Mouse (Mus musculus) right cerebral cortex, postnatal 10 days (tissue): ENCODE measurements around the gene Tifab.

ENCODE experiments used
- DNase-seq, 2 experiments: peaks; one replicate each; pipeline ENCODE4 v3.0.0; 2021; ENCODE audit warnings: low spot score in 2 of 2

The Tifab gene

GRCm38 (mm10) chr13:56176310-56176709 is 2.4 kb downstream of the Tifab start:
- no peak for DNase-seq

DNA sequence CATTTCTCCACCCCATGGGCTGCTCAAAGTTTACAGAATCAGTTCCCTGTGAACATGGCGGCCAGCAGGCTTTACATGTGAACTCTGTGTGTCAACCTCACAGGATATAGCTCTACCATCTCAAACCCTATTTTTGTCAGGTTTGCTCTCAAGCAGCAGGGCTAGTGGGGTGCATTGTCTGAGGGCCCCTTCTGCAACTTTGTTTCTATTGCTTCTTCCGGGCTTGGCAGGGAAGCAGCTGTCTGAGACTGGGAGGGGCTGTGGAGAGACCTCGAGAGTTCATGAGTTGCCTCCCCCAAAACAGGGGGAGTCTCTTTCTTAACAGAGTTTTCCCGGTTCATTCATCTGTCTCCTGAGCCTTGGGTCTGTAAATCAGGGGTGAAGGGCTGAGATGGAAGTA is 2.8 kb downstream of the Tifab start:
- no peak for DNase-seq

GRCm38 (mm10) chr13:56172901-56173545 is 5.7 kb downstream of the Tifab start:
- no peak for DNase-seq

DNA sequence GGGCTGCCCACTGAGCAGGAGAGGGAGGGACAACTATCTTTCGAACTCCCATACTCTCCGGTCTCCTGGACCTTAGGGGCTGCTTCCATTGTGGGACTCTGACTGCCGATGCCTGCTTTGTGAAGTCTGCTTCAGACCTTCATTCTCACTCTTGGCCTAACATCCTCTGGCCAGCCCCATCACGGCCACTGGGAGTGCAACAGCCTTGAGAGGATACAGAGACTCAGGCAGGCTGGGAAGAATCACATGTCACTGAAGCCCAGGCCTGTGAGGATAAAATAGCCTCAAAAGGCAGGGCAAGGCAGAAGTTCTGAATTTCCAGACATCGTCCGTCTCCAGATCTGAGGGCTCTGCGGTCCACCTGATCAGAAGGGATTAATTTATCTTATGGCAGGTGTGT is 6.6 kb downstream of the Tifab start:
- DNase-seq, result no peak

DNA sequence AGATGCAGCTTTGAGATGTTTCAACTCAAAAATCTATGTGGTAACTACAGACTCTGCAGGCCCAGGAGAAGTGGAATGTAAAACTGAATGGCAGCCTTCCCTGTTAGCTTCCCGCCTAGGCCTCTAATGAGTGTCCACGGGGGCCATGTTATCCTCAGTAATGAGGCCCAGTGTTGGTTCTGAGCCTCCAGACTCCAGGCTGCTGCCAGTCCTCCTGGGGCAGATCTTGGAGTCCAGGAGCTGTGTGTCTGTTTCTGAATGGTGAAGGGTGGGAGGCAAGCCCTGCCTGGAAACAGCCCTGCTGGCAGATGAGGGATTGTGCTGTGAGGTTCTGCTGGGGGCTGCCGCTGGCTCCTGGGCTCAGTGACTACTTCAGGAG is 10.3 kb downstream of the Tifab start:
- peak; percentile 33 for DNase-seq

GRCm38 (mm10) chr13:56167446-56168402 is 11.0 kb downstream of the Tifab start:
- peak in 1 of 2 experiments; percentile 36 for DNase-seq

GRCm38 (mm10) chr13:56165561-56165960 is 13.1 kb downstream of the Tifab start:
- no peak for DNase-seq

DNA sequence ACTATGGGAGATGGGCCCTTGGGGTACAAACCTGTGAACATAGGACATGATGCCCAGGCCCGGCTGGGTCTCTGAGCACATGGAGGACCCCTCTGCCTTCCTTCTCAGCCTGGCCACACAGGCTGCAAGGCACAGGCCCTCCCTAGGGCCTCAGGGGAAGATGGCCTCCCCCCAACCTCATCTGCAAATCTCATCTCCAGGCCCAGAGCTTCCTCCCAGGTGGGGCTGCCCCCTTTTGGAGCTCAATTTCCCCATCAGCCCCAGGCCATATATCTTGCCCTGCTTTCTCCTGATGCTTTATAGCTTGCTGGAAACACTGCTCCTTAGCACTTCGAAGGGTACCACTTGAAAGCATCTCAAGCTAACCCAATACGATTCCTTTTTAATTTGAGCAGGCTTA is 14.3 kb downstream of the Tifab start:
- DNase-seq, result no peak

DNA sequence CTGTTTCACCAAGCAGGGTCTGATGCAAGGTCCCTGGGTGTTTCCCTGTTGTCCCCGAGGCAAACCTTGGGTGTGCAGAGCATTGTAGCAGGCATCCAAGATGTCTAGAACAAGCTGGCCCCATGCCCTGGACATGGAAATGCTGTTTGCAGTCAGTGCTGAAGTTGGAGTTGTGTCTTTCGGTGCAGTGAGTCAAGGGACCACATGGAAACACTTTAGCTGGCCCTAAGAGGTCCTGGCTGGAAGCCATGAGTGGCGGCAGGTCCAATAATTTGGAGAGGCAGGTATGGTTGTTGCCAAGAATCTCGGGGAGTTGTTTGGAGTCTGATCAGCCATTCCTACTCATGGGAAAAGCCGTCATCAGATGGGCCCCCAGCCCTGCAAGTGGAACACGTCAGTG is 14.9 kb downstream of the Tifab start:
- no peak for DNase-seq

GRCm38 (mm10) chr13:56162859-56163258 is 15.8 kb downstream of the Tifab start:
- DNase-seq, result no peak

DNA sequence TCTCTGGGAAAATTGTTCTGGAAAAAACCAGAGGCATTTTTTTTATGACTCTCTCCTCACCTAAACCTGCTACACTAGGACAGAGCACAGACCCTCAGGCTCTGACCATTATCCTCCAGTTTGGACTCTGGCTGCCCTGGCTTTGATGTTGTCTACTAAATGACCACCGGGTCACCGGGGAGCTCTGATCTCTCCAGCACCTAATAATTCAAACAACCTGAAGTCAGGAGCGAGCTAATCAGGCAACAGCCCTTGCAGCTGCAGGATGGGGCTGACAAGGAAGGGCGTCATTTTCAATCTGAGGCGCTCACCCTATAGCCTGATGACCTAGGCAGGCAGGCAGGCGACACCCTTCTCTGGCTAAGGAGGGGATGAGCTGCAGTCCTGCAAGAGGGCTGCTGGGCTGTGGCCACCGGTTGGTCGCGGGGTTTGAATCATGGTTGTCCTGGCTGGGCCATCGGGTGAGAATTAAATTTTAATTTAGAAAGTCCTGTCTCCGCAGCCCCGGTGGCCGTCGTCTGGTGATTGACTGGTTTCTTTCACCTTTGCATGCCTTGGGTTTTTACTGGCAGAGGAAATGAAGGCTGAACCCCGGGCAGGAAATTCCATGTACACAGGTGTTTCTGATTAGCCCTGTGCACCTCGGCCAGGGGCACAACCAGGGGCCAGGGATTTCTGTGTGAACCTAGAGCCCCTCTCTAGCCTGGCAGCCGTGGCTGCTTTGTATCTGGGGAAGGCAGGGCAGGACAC is 18.9 kb downstream of the Tifab start:
- no peak for DNase-seq

DNA sequence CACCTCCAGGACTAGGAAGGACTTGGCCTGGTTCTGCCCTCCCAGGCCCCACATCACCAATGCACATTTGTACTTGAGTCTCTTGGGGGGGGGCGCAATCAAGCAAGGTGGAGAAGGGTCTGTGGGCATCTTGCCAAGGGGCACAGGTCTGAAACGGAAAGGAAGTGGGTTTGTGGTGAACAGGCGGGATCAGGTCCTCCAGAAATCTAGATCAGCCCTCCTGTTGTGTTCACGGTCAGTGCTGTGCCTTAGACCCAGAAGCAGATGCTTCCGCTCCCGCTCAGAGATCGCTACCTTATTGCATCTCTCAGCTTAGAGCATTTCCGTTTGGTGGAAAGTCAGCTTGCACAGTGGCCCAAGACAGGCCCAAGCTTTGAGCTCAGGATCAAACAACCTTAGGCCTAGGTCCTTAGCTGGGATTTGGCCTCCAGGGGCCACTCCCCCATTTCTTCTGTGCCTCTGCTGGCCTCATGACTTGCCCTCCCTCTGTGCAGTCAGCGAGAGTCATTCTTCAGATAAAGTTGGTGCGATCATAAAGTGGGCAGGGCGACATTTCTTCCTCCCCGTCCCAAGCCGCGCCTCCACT is 19.6 kb downstream of the Tifab start:
- no peak for DNase-seq

- DNase-seq, result no peak
Measured at GRCm38 (mm10) chr13:56155671-56156070, 23.0 kb downstream of the Tifab start.

DNA sequence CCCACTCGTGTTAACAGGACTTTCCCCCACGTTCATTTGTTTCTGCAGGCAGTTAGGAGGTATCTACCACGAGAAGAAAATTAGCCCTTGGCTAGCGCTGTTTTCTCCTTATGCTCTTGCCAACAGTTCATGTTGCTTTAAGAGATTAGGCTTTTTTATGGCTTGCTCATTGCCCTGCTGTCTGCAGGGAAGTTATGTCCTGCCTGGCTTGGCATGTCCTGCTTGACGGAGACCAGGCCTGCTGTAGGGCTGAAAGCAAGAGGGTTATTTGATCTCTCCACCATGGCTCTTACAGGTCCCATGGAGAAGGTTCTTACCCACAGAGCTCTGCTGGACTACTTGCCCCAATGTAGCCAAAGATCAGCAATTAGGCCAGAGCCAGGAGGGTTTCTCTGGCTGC is 23.6 kb downstream of the Tifab start:
- DNase-seq, result no peak

DNA sequence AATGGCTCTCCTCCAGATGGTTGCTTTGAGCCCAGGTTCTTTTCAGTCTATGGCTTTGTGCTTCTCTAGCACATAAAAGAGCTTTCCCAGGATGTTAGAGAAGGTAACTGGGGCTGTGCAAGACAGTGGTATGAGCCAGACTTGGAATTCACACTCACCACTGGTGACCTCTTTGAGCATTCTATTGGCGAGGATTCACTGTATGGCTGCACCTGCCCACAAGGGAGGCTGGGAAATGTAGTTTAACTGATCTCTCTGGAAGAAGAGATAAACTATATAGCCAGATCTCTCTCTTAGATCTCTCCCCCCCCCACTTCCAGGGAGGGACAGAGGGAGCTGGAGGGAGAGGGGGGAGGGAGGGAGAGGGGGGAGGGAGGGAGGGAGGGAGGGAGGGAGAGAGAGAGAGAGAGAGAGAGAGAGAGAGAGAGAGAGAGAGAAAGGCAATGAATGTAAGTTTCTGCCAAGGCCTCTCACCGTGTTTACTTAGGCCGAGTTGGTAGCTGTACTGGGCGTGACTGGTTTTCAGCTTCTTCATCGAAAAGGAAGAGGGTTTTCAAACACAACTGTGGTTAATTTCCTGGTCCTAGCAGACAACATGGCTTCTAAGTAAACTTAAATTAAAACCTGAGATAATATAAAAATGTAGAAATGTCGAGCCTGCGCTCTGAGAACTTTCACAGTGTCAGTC is 25.8 kb downstream of the Tifab start:
- no peak for DNase-seq

DNA sequence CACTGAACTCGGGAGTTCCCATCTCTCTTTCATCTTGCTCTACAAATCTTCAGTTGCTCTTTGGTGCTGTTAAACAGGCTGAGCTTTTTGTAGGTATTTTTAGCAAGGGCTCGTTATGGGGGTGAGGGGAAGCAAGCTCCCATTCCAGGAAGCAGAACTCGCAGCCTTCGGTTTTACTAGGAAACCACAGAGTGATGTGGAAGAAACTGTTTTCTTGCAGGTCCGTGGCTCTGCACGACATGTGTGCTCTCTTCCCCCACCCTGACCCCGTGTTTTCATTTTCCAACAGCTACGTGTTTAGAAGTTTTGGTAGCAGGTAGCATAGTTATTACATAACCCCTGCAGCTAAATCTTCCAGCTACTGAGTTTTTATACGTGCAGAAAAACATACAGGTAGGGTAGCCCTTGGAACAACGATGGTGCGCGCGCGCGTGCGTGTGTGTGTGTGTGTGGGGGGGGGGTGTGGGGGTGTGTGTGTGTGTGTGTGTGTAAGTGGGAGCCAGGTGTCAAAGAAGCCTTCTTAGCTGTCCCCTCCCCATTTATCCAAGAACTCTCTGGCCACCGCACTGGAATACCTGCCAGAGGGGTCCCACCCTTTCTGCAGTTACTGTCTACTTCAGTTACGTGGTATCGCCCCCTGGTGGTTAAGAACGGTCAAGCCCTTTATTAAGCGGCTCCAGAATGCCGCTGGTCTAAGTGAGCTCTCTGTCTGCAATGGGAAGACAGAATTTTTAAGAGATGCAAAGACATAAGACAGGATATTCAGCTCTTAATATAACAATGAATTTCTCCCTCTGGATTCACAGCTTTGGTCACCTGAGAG is 27.1 kb downstream of the Tifab start:
- DNase-seq, result peak; percentile 59 to 70

GRCm38 (mm10) chr13:56145523-56145922 is 33.2 kb downstream of the Tifab start:
- peak in 1 of 2 experiments; percentile 46 for DNase-seq

DNA sequence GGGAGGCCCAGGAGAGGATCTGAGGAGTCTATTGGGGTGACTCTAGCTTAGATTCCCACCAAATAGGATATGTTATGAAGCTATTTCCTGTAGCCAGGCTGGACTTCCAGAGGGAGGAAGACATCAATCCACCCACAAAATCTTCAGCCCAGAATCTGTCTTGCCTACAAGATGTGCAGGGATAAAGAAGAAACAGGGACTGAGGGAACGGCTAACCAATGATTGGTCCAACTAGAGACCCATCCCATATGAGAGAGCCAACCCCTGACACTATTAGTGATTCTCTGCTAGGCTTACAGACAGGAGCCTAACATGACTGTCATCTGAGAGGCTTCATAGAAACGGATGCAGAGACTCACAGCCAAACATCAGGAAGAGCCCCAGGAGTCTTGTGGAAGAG is 34.7 kb downstream of the Tifab start:
- no peak for DNase-seq

DNA sequence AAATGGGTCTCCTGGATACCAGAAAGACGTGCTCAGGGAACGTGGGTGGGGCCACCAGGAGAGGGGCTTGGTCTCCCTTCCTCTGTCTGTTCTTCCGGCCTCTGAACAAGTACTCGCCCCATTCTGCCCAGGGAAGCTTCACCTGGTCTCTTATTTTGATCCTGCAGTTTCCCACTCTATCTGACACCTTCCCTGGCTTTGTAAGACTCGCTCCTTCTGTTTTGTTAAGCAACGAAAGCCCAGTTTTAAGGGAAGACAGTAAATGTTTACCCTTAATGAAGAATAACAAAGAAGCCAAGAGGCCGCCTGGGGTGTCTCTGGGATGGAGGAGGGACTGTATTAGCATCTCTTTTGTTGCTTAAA is 35.6 kb downstream of the Tifab start:
- no peak for DNase-seq

GRCm38 (mm10) chr13:56142382-56143150 is 36.1 kb downstream of the Tifab start:
- DNase-seq, result no peak
